Mouse (Mus musculus) spleen, adult 12 weeks (tissue): ENCODE data around the gene Mboat2.

Source experiments
- DNase-seq: peaks from one replicate; pipeline ENCODE4 v3.0.0; 2022; ENCODE audit warnings: low spot score

Gene Mboat2

GRCm38 (mm10) chr12:24860436-24860835 is 29.8 kb downstream of the Mboat2 start:
- no peak for DNase-seq

- no peak for DNase-seq
Observed at GRCm38 (mm10) chr12:24863762-24864161, 33.1 kb downstream of the Mboat2 start.

- DNase-seq: no peak
Observed at GRCm38 (mm10) chr12:24866645-24867044, 36.0 kb downstream of the Mboat2 start.

- DNase-seq: no peak
Observed at GRCm38 (mm10) chr12:24868694-24869093, 38.0 kb downstream of the Mboat2 start.

DNA sequence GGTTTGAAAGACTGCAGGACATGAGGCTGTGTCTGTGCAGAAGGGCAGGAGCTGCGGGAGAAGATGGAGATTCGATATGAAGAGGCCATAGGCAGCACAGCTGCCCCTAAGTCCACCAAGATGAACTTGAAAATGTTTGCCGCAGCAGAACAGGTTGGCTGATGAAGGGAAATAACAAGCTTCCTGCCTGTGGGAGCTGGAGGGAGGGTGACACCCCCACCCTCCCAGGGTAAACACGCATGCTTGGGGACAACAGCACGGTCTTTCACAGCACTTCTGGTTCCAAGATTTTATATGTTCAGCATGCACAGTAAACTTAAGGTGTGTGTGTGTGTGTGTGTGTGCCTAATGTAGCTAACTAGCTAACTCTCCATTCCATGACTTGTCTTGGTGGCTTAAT is 38.6 kb downstream of the Mboat2 start:
- no peak for DNase-seq

- no peak for DNase-seq
Observed at GRCm38 (mm10) chr12:24870901-24871300, 40.2 kb downstream of the Mboat2 start.

GRCm38 (mm10) chr12:24872264-24872663 is 41.6 kb downstream of the Mboat2 start:
- DNase-seq: no peak

DNA sequence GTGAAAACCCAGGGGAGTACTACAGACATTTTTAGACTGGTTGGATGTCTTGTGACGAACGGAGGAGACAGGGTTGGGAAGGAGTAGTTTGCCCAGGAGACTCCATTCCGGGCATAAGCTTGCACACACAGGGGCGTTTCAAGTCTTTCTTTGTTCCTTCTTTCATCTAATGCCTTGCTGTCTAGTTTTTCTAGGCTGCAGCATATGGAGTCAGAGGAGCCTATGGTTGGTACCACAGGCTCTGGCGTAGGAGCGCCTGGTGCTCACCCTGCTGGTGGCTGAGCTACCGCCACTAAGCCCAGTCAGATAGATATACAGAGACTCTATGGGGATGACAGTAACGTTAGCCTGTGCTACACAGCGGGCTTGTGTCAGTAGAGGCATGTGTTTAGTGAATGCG is 42.0 kb downstream of the Mboat2 start:
- DNase-seq: no peak

- no peak for DNase-seq
Observed at GRCm38 (mm10) chr12:24875908-24876307, 45.2 kb downstream of the Mboat2 start.

DNA sequence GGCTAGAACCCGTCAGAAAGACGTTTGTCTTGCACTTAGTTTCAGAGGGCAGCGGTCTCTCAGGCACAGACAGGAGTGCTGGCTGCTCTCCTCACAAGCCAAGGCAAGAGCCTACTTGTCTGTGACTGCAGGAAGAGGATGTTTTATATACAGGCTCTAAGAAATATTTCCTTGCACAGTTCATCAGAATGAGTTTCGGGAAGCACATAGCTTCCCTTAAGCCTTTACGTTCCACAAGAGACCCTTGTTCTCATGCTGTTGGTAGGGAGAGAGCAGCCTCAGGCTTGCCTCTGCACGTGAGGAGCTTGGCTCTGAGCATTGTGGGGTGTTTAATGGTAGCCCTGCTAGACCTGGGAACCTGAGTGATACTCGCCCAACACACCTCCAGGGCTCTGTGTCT is 46.6 kb downstream of the Mboat2 start:
- DNase-seq: no peak

- DNase-seq: no peak
Observed at GRCm38 (mm10) chr12:24878090-24878489, 47.4 kb downstream of the Mboat2 start.

DNA sequence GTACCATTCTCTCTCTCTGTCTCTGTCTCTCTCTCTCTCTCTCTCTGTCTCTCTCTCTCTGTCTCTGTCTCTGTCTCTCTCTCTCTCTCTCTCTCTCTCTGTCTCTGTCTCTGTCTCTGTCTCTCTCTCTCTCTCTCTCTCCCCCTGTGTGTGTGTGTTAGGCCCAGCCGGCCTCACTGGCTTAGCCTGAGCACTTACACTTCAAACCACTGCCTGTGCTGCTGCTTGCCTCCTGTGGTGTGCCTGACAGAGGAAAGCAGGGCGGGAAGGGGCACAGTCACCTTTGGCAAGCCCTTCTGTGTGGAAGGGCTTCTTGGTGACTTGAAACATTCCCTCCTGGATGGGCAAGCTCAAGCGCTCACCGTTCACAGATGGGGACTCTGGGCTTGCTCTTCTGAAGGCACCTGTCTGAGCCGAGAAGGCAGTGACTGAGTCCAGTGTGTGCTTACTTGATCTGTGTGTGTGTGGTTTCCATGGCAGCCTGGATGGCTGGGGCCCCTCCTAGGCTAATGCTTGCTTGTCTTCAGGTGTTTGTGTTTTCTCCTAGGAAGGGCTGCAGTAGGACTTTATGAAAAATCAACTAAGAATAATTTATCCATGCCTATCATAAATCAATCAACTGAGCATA is 48.2 kb downstream of the Mboat2 start:
- DNase-seq: no peak

DNA sequence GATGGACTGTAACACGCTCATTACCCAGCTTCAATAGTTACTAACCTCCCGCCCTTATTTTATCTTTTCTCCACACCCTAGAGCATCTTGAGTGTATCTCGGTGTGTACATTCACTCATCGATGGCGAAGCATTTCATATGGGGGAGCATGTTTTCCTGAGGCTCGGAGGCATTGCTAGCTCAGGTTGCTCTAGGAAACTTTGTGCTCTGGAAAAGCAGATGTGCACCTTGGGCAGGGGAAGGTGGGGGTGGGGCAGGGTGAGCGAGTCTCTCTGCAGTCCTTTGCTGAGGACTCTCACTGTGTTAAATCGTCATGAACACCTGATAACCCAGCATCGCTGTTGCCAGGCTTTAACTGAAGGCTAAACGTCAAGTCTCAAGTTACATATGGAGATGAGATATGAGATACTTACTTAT is 48.9 kb downstream of the Mboat2 start:
- no peak for DNase-seq

GRCm38 (mm10) chr12:24883279-24883678 is 52.6 kb downstream of the Mboat2 start:
- no peak for DNase-seq

- DNase-seq: no peak
Observed at GRCm38 (mm10) chr12:24886800-24887199, 56.1 kb downstream of the Mboat2 start.

GRCm38 (mm10) chr12:24889371-24890051 is 58.8 kb downstream of the Mboat2 start:
- peak; percentile 57 for DNase-seq

- no peak for DNase-seq
Observed at GRCm38 (mm10) chr12:24890158-24890557, 59.5 kb downstream of the Mboat2 start.

DNA sequence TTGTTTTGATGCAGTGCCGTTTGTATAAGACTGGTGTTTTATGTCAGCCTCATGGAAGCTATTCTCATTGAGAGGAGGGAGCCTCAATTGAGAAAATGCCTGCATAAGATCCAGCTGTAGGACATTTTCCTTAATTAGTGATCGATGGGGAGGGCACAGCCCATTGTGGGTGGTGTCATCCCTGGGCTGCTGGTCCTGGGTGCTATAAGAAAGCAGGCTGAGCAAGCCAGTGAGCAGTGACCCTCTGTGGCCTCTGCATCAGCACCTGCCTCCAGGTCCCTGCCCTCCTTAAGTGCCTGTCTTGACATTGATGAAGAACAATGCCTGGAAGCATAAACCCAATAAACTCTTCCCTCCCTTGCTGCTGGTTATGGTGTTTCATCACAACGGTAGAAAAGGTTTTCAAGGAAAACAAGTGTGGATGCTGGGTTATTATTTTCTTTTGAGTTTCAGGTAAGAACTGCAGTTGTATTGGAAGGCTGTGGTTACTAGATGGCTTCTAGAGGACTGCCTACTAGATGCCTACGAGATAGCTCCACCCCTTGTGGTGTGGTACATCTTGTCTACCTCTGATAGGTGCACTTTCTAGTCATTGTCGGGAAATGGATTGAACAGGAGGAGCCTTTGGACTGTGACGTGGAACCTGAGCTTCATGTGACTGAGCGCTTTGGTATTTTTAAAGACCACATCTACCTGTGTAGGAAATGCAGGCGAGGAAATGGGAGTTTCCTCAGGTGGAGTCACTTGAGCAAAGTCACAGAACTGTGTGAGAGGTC is 60.2 kb downstream of the Mboat2 start:
- DNase-seq: no peak

DNA sequence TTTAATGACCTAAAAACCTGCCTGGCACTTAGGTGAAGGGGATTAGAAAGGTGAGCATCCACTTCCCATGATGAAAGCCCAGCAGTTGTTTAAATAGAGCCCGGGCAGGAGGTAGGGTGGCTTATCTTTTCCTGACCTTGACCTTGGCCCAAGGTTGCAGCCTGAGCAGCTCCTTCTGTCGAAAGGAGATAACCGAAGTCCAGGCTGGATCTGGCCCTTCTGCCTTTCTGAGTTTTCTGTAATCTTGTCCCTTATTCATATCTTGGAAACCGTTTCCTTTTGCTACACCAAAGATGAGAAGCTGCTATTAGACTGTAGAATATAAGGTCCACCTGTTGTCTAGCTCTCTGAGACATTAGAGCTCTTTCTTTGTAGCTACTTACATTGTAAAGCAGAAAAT is 61.9 kb downstream of the Mboat2 start:
- DNase-seq: peak; percentile 42

- no peak for DNase-seq
Observed at GRCm38 (mm10) chr12:24893777-24894468, 63.2 kb downstream of the Mboat2 start.

DNA sequence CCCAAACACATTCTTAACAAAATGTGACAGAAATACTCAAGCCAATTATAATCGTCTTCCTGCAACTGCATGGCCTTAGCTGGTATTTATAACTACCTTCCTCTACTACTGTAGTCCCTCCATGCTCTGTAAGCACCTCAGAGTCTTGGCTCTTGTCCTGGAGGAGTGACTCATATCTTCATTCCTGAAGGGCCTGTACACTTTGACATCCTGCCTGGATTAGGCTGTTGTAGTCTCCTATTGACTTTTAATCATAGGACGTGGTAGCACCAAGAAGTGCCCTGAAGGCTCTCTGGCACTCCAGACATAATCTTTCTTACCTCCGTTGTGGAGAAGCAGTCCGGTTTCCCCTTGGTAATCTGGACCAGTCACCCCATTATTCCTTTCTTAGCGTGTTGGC is 64.7 kb downstream of the Mboat2 start:
- no peak for DNase-seq

GRCm38 (mm10) chr12:24897354-24897753 is 66.7 kb downstream of the Mboat2 start:
- no peak for DNase-seq

DNA sequence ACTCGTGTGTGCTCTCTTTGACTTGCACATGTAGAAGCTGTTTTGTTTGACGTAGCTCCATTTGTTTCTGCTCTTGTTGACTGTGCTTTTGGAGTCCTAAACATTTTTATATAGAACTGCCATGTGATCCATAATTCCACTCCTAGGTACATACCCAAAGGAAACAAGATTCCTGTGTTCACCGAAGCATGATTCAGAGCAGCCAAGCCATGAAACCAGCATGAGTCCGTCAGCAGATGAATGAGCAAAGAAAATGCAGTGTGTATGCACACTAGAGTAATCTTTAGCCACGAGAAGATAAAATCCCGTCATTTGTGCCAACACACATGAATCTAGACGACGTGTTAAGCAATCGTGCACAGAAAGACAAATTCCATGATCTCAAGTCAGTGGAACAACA is 67.5 kb downstream of the Mboat2 start:
- no peak for DNase-seq
